Mouse (Mus musculus) intestine, embryonic 16.5 days (tissue): ENCODE data around the gene Rnf8. TPM values are rescaled to one million over a fixed set of nuclear protein-coding genes. Genes with fewer than 3 reads are reported as not detected.
"Not testable (repeated sequence)": the region's sequence is repeated elsewhere in the genome, so short reads cannot be mapped to it uniquely, and the experiment has no call there.

Experiments used
- ATAC-seq: fragments of 200-750 bp; cut with Nextera tagmentation; 2 replicates; pipeline ENCODE4 v1.8.0; 2017; ENCODE audit warnings: moderate TSS enrichment, moderate library complexity
- H3K27ac ChIP-seq: fragments of 300-500 bp; sonication (generic); 2 replicates; pipeline ENCODE4 v1.5.1; 2014; ENCODE audit warnings: mild to moderate bottlenecking, low read length
- H3K27me3 ChIP-seq: fragments of 300-500 bp; sonication (generic); replicated peaks from 2 replicates; pipeline ENCODE4 v1.6.1; 2014; ENCODE audit warnings: low read length, control low read depth, mixed read lengths; ENCODE audit not compliant: control insufficient read depth, insufficient read depth
- H3K36me3 ChIP-seq: fragments of 300-500 bp; sonication (generic); 2 replicates; pipeline ENCODE4 v1.6.1; 2014; ENCODE audit warnings: low read length, control low read depth; ENCODE audit not compliant: control insufficient read depth, insufficient read depth
- H3K4me1 ChIP-seq: fragments of 300-500 bp; sonication (generic); 2 replicates; pipeline ENCODE4 v1.6.1; 2014; ENCODE audit warnings: low read length, control low read depth, mixed read lengths; ENCODE audit not compliant: control insufficient read depth, insufficient read depth
- H3K4me2 ChIP-seq: fragments of 300-500 bp; sonication (generic); 2 replicates; pipeline ENCODE4 v1.6.1; 2014; ENCODE audit warnings: low read depth, low read length, control low read depth
- H3K4me3 ChIP-seq: fragments of 300-500 bp; sonication (generic); 2 replicates; pipeline ENCODE4 v1.5.1; 2014; ENCODE audit warnings: mild to moderate bottlenecking, low read length
- H3K9ac ChIP-seq: fragments of 300-500 bp; sonication (generic); 2 replicates; pipeline ENCODE4 v1.6.1; 2014; ENCODE audit warnings: low read depth, low read length
- H3K9me3 ChIP-seq: fragments of 300-500 bp; sonication (generic); 2 replicates; pipeline ENCODE4 v1.6.1; 2016; ENCODE audit warnings: low read length, control low read depth; ENCODE audit not compliant: control insufficient read depth
- WGBS: fragments of 180-500 bp; shearing (Covaris S2); extraction: QIAGEN DNeasy Blood & Tissue Kit; methylation state at CpG from one replicate; pipeline ENCODE4 v1.1.7; 2014; 5-methylcytosine and 5-hydroxymethylcytosine counted together
- polyA plus RNA-seq: library from polyadenylated mRNA; unstranded; fragments of >200 nt; fragmentation: Nextera tagmentation; extraction: Ambion mirVana; gene quantifications from 2 replicates; pipeline ENCODE4 v1.2.1, GENCODE M21; 2015

Rnf8 gene
- polyA plus RNA-seq, 1 experiment from 2014 or later = 55.9 TPM

DNA sequence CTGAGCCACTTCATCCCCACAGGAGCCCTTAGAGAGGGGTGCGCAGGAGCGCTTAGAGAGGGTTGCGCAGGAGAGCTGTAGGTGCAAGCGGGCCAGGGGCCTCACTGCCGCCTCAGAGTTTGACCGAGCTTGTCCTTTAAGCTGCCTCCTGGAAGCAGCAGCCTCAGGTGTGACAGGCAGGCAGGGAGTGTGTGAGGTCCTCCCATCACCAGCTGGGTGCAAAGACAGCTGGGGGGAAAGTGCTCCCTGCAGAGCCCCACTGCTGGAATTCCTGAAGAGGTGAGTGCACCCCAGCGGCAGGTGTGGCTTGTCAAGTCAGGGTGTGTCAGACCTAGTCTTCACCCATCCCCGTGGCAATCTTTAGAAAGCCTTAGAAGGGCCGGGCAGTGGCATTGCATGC lies 27.7 kb upstream of the Rnf8 start:
- 75% methylated on average over 9 of the region's 9 CpGs for WGBS
- ATAC-seq = peak; percentile 53

DNA sequence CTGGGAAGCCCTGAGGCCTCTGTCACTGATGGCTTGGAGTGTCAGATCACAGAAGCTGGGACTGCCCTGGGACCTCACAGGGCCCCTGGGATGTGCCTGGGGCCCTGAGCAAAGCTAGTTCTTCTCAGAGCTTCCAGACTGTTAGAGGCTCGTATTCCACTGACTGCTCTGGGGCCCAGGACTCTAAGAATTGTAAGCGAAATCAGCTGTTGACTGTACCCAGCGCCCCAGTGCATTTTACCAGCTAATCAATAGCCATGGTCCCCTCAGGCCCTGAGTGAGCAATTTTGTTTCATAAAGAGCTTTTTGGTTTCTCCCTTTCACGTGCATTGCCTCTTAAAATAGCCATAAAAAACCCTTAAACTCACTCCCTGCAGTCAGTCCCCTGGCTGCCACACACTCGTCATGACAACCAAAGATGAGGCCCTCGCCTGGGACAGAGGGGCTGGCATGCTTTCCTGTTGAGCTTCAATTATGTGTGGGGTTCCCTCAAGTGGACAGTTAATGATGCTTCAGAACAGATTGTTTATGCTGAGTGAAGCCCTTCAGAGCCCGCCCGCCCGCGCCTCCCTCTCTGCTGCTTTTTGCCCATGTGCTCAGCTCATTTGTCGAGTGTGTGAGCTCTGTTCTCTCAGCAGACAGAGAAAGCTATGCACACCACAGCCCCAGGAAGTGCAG lies 25.2 kb upstream of the Rnf8 start:
- no peak overlapping the region for H3K9ac ChIP-seq
- no peak overlapping the region for H3K4me3 ChIP-seq
- peaks cover 6% of the 10 kb centered on the region; the same call in 1 of the 2 replicates for H3K4me1 ChIP-seq
- no peak for ATAC-seq
- no peaks in the 10 kb centered on the region for H3K9me3 ChIP-seq
- 61% methylated on average over 11 of the region's 11 CpGs for WGBS
- no peak overlapping the region for H3K4me2 ChIP-seq
- H3K36me3 ChIP-seq = peaks cover 2% of the 10 kb centered on the region; the same call in 1 of the 2 replicates
- no peaks in the 10 kb centered on the region for H3K27me3 ChIP-seq
- 0 out of 2 replicates have a peak overlapping the region, but pooled peaks have one; percentile 17 for H3K27ac ChIP-seq

More for the DNA sequence above, 27.7 kb upstream of the Rnf8 start:
- Histone ChIP-seq H3K9me3 (no peaks in the 10 kb centered on the region), H3K4me1 (peaks cover 6% of the 10 kb centered on the region; the same call in 1 of the 2 replicates), H3K4me3 (no peak overlapping the region), H3K4me2 (no peak overlapping the region), H3K9ac (no peak overlapping the region), H3K36me3 (peaks cover 2% of the 10 kb centered on the region; the same call in 1 of the 2 replicates), H3K27me3 (no peaks in the 10 kb centered on the region), H3K27ac (no peak overlapping the region)

DNA sequence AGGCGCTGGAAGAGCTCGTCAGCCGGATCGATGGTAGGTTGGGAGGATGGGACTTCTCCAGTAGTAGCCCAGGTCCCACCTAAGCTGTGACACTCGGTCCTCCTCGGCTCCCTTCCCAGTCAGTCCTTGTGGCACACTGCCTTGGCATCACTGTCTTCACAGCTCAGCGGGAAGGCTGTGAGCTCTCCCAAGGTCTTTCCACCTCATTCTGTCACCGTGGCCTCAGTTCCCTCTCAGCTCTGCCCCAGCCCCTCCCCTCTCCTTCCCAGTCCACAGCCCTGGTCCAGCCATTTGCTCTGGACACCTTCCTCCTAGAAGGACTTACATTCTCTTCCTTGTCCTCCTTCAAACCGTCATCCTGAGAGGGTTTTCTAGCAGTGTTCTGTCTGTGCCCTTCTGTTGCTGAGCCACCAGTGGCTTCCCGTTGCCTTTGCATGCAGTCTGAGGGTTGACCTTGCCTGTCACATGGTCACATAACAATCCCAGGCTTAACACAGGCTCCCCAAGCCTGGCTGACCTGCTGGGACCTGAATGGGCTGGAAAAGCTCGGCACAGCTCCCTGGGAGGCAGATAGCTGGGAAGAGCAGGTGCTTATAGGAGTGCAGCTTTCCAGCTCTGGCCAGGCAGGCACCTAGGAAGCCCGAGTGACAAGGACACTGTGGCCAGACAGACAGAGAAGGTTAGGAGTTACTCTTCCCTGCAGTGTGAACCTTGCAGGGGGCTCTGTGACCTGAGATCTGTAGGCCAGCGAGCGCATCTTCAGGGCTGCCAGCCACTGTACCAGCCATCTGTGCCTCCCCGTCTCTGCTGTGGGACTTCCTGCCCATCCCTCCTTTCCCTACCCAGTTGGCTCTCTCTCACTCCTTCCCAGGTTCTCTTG lies 18.5 kb upstream of the Rnf8 start:
- no peaks in the 10 kb centered on the region for H3K9me3 ChIP-seq
- no peaks in the 10 kb centered on the region for H3K27me3 ChIP-seq
- H3K4me3 ChIP-seq = no peak overlapping the region
- H3K4me2 ChIP-seq = no peak overlapping the region
- no peak overlapping the region for H3K9ac ChIP-seq
- peaks cover 8% of the 10 kb centered on the region; the same call in 1 of the 2 replicates for H3K36me3 ChIP-seq
- peaks cover 5% of the 10 kb centered on the region for H3K4me1 ChIP-seq
- WGBS = 80% methylated on average over 15 of the region's 15 CpGs
- no peak overlapping the region for H3K27ac ChIP-seq
- no peak for ATAC-seq

DNA sequence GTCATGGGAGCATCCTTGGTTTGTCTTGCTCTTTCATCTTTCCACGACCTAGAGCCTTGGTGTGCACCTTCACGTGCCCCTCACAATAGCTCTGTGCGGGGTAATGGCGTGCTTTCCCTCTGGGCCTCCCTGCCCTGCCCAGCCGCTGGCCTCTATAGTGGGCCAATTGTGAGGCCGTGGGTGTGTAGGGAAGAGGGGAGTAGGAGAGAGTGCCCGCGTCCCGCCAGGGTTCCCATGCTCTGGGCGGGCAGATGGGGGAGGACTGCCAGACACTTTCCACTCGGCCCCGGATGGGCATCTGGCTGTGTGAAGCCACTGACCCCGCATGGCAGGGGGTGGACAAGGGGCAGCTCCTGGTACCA lies 17.8 kb upstream of the Rnf8 start:
- Histone ChIP-seq H3K4me3 (no peak overlapping the region), H3K4me2 (no peak overlapping the region), H3K9me3 (no peaks in the 10 kb centered on the region), H3K27ac (no peak overlapping the region), H3K36me3 (0 out of 2 replicates have a peak, but pooled peaks cover 6% of the 10 kb centered on the region), H3K27me3 (no peaks in the 10 kb centered on the region), H3K9ac (no peak overlapping the region), H3K4me1 (peaks cover 5% of the 10 kb centered on the region)
- WGBS = 84% methylated on average over 13 of the region's 13 CpGs
- 0 out of 2 replicates have a peak, but pooled peaks have one; percentile 57 for ATAC-seq

DNA sequence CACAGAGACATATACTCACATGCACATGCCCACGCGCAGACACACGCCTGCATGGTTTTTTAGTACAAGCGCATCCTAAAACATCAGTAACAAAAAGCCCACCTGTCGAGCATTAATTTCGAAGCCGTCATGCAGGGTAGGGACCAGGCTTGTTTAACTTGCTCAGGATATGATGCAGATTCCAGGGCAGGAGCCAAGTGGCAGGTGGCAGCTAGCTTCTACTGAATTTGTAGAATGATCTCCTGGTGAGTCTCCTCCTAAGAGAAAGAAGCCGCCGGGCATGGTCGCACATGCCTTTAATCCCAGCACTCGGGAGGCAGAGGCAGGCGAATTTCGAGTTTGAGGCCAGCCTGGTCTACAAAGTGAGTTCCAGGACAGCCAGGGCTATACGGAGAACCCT lies 15.5 kb upstream of the Rnf8 start:
- Histone ChIP-seq H3K4me1 (peaks cover 5% of the 10 kb centered on the region), H3K27me3 (no peaks in the 10 kb centered on the region), H3K4me2 (no peak overlapping the region), H3K36me3 (0 out of 2 replicates have a peak, but pooled peaks cover 6% of the 10 kb centered on the region), H3K9ac (no peak overlapping the region), H3K9me3 (no peaks in the 10 kb centered on the region), H3K4me3 (no peak overlapping the region), H3K27ac (no peak overlapping the region)
- 94% methylated on average over 14 of the region's 14 CpGs for WGBS
- ATAC-seq = no peak

DNA sequence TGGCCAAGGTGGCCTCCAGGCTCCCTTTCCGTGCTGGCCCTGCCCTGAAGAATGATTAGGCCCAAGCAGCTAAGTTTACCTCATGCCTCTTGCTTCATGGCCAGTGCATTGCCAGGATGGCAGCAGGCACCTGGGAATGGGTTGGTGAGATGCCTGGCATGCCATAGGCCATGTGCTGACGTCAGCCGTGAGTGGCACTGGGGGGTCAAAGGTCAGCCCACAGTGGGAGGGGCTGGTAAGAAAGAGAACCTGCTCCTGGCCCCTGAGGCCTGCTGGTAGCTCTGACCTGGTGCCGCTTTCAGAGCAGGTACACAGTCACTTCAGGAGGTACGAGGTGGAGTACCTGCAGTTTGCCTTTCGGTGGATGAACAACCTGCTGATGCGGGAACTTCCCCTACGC lies 15.1 kb upstream of the Rnf8 start:
- Histone ChIP-seq H3K9me3 (no peaks in the 10 kb centered on the region), H3K4me1 (peaks cover 5% of the 10 kb centered on the region), H3K4me2 (no peak overlapping the region), H3K27me3 (no peaks in the 10 kb centered on the region), H3K27ac (no peak overlapping the region), H3K9ac (no peak overlapping the region), H3K4me3 (no peak overlapping the region), H3K36me3 (0 out of 2 replicates have a peak, but pooled peaks cover 6% of the 10 kb centered on the region)
- WGBS = 83% methylated on average over 8 of the region's 8 CpGs
- ATAC-seq = no peak

DNA sequence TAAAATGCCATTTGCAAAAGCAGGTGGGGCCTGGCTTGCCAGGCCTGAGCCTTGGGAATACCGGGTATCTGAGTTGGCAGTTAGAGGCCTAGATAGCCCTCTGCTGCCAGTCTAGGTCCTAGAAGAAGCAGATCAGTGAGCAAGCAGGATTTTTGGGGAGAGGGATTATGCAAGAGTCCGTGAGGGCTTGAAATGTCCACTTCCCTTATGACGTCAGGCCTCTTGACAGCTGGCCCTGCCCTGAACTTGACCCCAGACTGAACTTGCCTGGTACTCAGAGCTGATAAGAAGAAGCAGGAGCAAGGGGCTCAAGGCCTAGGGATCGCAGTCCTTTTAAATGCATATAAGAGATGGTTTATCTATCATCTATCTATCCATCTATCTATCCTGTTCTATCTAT lies 13.2 kb upstream of the Rnf8 start:
- Histone ChIP-seq H3K27me3 (no peaks in the 10 kb centered on the region), H3K36me3 (peaks cover 8% of the 10 kb centered on the region; the same call in 1 of the 2 replicates), H3K4me3 (no peak overlapping the region), H3K9me3 (no peaks in the 10 kb centered on the region), H3K27ac (no peak overlapping the region), H3K9ac (no peak overlapping the region), H3K4me1 (peaks cover 5% of the 10 kb centered on the region), H3K4me2 (no peak overlapping the region)
- 50% methylated on average over 4 of the region's 4 CpGs for WGBS
- ATAC-seq = no peak

DNA sequence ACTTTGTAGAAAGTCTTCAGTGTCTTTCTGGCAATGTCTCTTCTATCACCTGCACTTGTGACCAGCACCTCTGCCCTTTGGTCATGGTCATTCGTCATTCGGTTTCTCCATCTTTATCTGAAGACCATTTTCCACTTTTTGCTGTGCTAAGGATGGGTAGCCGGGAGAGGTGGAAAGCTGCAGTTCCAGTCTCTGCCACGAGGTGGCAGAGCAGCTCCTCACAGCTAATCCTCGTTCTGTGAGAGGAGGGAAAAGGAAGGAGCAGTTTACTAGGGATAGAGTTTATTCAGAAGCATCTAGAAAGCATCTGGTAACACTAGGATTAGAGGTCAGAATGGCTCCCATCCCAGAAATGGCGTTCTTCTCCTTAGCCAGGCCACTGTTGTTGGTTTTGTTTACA lies 11.3 kb upstream of the Rnf8 start:
- peaks cover 8% of the 10 kb centered on the region; the same call in 1 of the 2 replicates for H3K36me3 ChIP-seq

DNA sequence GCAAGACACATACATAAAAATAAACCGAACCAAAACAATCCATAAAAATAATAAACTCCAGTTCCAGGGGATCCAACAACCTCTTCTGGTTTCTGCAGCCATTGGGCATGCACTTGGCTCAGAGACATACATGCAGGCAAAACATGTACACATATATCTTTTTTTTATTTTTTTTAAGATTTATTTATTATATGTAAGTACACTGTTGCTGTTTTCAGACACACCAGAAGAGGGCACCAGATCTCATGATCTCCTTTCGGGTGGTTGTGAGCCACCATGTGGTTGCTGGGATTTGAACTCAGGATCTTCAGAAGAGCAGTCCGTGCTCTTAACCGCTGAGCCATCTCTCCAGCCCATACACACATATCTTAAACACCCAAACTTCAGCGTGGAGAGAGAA lies 1.1 kb upstream of the Rnf8 start:
- WGBS = 84% methylated on average over 5 of the region's 5 CpGs
- not testable (repeated sequence) for ATAC-seq, H3K36me3 ChIP-seq

More for the DNA sequence above, 11.3 kb upstream of the Rnf8 start:
- Histone ChIP-seq H3K27me3 (no peaks in the 10 kb centered on the region), H3K4me3 (no peak overlapping the region), H3K9ac (no peak overlapping the region), H3K27ac (no peak overlapping the region), H3K4me2 (no peak overlapping the region), H3K9me3 (no peaks in the 10 kb centered on the region), H3K4me1 (no peaks in the 10 kb centered on the region)
- ATAC-seq = no peak
- WGBS = 20% methylated on average over 6 of the region's 6 CpGs

More for the DNA sequence above, 1.1 kb upstream of the Rnf8 start:
- not testable (repeated sequence) for H3K9ac ChIP-seq, H3K4me3 ChIP-seq, H3K27me3 ChIP-seq, H3K4me2 ChIP-seq, H3K27ac ChIP-seq, H3K9me3 ChIP-seq
- peaks cover 16% of the 10 kb centered on the region for H3K4me1 ChIP-seq
